Mouse (Mus musculus) frontal cortex, postnatal 36 days (tissue): ENCODE data around the gene St7.
A peak's percentile ranks its signal among the peaks of the same experiment; 100 is the strongest.

ENCODE experiments used
- DNase-seq, 2 experiments: peaks; one replicate each; pipeline ENCODE4 v3.0.0; 2022; ENCODE audit warnings: low spot score in 2 of 2

The St7 gene

GRCm38 (mm10) chr6:17719423-17719822 is 26.7 kb downstream of the St7 start:
- no peak for DNase-seq

- DNase-seq, result no peak
Observed at GRCm38 (mm10) chr6:17720022-17720421, 27.3 kb downstream of the St7 start.

- DNase-seq, result no peak
Observed at GRCm38 (mm10) chr6:17721706-17722105, 29.0 kb downstream of the St7 start.

- peak; percentile 62 to 79 for DNase-seq
Observed at GRCm38 (mm10) chr6:17725841-17726460, 33.2 kb downstream of the St7 start.

GRCm38 (mm10) chr6:17727241-17727640 is 34.5 kb downstream of the St7 start:
- no peak for DNase-seq

- no peak for DNase-seq
Observed at GRCm38 (mm10) chr6:17727891-17728790, 35.4 kb downstream of the St7 start.

GRCm38 (mm10) chr6:17730122-17730521 is 37.4 kb downstream of the St7 start:
- peak; percentile 49 to 75 for DNase-seq

- no peak for DNase-seq
Observed at GRCm38 (mm10) chr6:17731694-17732093, 39.0 kb downstream of the St7 start.

- no peak for DNase-seq
Observed at GRCm38 (mm10) chr6:17733951-17734411, 41.2 kb downstream of the St7 start.

GRCm38 (mm10) chr6:17737262-17737948 is 44.7 kb downstream of the St7 start:
- DNase-seq, result no peak

GRCm38 (mm10) chr6:17740128-17740527 is 47.4 kb downstream of the St7 start:
- no peak for DNase-seq

- no peak for DNase-seq
Observed at GRCm38 (mm10) chr6:17741639-17742038, 48.9 kb downstream of the St7 start.

GRCm38 (mm10) chr6:17742209-17742608 is 49.5 kb downstream of the St7 start:
- no peak for DNase-seq

GRCm38 (mm10) chr6:17743325-17743724 is 50.6 kb downstream of the St7 start:
- DNase-seq, result no peak

GRCm38 (mm10) chr6:17747724-17748123 is 55.0 kb downstream of the St7 start:
- DNase-seq, result no peak

- peak; percentile 83 to 89 for DNase-seq
Observed at GRCm38 (mm10) chr6:17748866-17749582, 56.3 kb downstream of the St7 start.

- DNase-seq, result peak in 1 of 2 experiments; percentile 31
Observed at GRCm38 (mm10) chr6:17749596-17749995, 56.9 kb downstream of the St7 start.

GRCm38 (mm10) chr6:17750041-17750660 is 57.4 kb downstream of the St7 start:
- DNase-seq, result no peak

- DNase-seq, result no peak
Observed at GRCm38 (mm10) chr6:17750957-17751356, 58.2 kb downstream of the St7 start.

- DNase-seq, result no peak
Observed at GRCm38 (mm10) chr6:17755902-17756301, 63.2 kb downstream of the St7 start.

GRCm38 (mm10) chr6:17758568-17758967 is 65.8 kb downstream of the St7 start:
- DNase-seq, result no peak
